Mouse (Mus musculus) spleen, adult 2 months (tissue): ENCODE data around the gene Ppp2r1b.

ENCODE experiments used
- CTCF ChIP-seq: fragments of 200-500 bp; IDR thresholded peaks from 2 replicates; pipeline ENCODE4 v1.5.1; 2011; ENCODE audit warnings: mild to moderate bottlenecking, inconsistent platforms; ENCODE audit not compliant: insufficient read depth, insufficient read length, insufficient replicate concordance; ENCODE audit errors: extremely low read depth
- POLR2A ChIP-seq: fragments of 200-500 bp; IDR thresholded peaks from 2 replicates; pipeline ENCODE4 v1.6.1; 2011; ENCODE audit warnings: low read depth, low read length, inconsistent platforms

- TF ChIP-seq POLR2A (no peak), CTCF (no peak)
Measured at GRCm38 (mm10) chr9:50884741-50885599, 39.9 kb downstream of the Ppp2r1b start.
